Mouse (Mus musculus): ENCODE results near the gene Gch1.

The Gch1 gene

GRCm38 (mm10) chr14:47188848-47189634, at the start of gene Gch1:
TSS of gene Gch1 (minus strand) at chr14:47189413.
- DNase-seq = peak; percentile 79

- no peak for DNase-seq
These were observed 48.1 kb upstream of the Gch1 start for GRCm38 (mm10) chr14:47237286-47237685.

- no peak for DNase-seq
These were observed 47.3 kb upstream of the Gch1 start for GRCm38 (mm10) chr14:47236491-47236890.

- no peak for DNase-seq
These were observed 45.5 kb upstream of the Gch1 start for GRCm38 (mm10) chr14:47234526-47235250.

- DNase-seq = no peak
These were observed 44.8 kb upstream of the Gch1 start for GRCm38 (mm10) chr14:47234032-47234431.

GRCm38 (mm10) chr14:47233602-47234001, 44.4 kb upstream of the Gch1 start:
- no peak for DNase-seq

- DNase-seq = no peak
These were observed 40.7 kb upstream of the Gch1 start for GRCm38 (mm10) chr14:47229796-47230376.

- DNase-seq = no peak
These were observed 36.7 kb upstream of the Gch1 start for GRCm38 (mm10) chr14:47225931-47226330.

GRCm38 (mm10) chr14:47224476-47225325, 35.5 kb upstream of the Gch1 start:
- peak; percentile 32 for DNase-seq

- no peak for DNase-seq
These were observed 33.6 kb upstream of the Gch1 start for GRCm38 (mm10) chr14:47222631-47223450.

- DNase-seq = no peak
These were observed 32.4 kb upstream of the Gch1 start for GRCm38 (mm10) chr14:47221567-47221966.

- DNase-seq = no peak
These were observed 31.2 kb upstream of the Gch1 start for GRCm38 (mm10) chr14:47220231-47221025.

GRCm38 (mm10) chr14:47218766-47219606, 29.8 kb upstream of the Gch1 start:
- DNase-seq = no peak

GRCm38 (mm10) chr14:47216541-47216940, 27.3 kb upstream of the Gch1 start:
- DNase-seq = no peak

GRCm38 (mm10) chr14:47214367-47214766, 25.2 kb upstream of the Gch1 start:
- DNase-seq = no peak

- DNase-seq = no peak
These were observed 24.1 kb upstream of the Gch1 start for GRCm38 (mm10) chr14:47213305-47213704.

- DNase-seq = no peak
These were observed 20.5 kb upstream of the Gch1 start for GRCm38 (mm10) chr14:47209669-47210164.

- no peak for DNase-seq
These were observed 19.6 kb upstream of the Gch1 start for GRCm38 (mm10) chr14:47208564-47209493.

GRCm38 (mm10) chr14:47206601-47207000, 17.4 kb upstream of the Gch1 start:
- no peak for DNase-seq
